Mouse (Mus musculus) central nervous system, embryonic 11.5 days (tissue): ENCODE data around the gene Klrc3. TPM values are rescaled to one million over a fixed set of nuclear protein-coding genes. Genes with fewer than 3 reads are reported as not detected.

Experiments
- polyA plus RNA-seq: library from polyadenylated mRNA; depleted of rRNA; stranded (reverse); fragments of >200 nt; gene quantifications from 2 replicates; pipeline ENCODE4 v1.2.3, GENCODE M21; 2012; rRNA removed

Klrc3 gene
- not detected in 2 replicates for polyA plus RNA-seq

GRCm38 (mm10) chr6:129643237-129643636 is at the start of gene Klrc3:
Klrc3 (minus strand) TSS chr6:129643337.

GRCm38 (mm10) chr6:129678873-129679272 is 35.7 kb upstream of the Klrc3 start, which contains the start of gene Klrc1:
Klrc1 (minus strand) TSS chr6:129678973.

GRCm38 (mm10) chr6:129660589-129660988 is 17.5 kb upstream of the Klrc3 start, which contains the start of gene Klrc2:
Klrc2 (minus strand) TSS chr6:129660689.

GRCm38 (mm10) chr6:129623735-129624134 is 19.4 kb downstream of the Klrc3 start, which contains the start of gene Klrk1:
Klrk1 (minus strand) TSS chr6:129623864.

GRCm38 (mm10) chr6:129591508-129591907 is 51.6 kb downstream of the Klrc3 start, which contains the start of gene Klrd1:
Klrd1 (plus strand) TSS chr6:129591782.

Other genes starting within 250 kb of the Klrc3 start
- 6.2 and 6.4 TPM in 2 replicates for gene Clec1b, start 246.0 kb downstream of the Klrc3 start, polyA plus RNA-seq
- gene Clec9a, start 234.5 kb downstream of the Klrc3 start, polyA plus RNA-seq, result 1.2 and 1.4 TPM in 2 replicates
- 0.41 and 0.72 TPM in 2 replicates for gene Clec1a, start 191.3 kb downstream of the Klrc3 start, polyA plus RNA-seq
- 0.07 and 0.36 TPM in 2 replicates for gene Olr1, start 136.2 kb downstream of the Klrc3 start, polyA plus RNA-seq
- 0.02 and 0.05 TPM in 2 replicates for gene Tmem52b, start 130.8 kb downstream of the Klrc3 start, polyA plus RNA-seq
- gene Gabarapl1, start 110.2 kb downstream of the Klrc3 start, polyA plus RNA-seq, result 59.9 and 65.2 TPM in 2 replicates
- 0.02 TPM in 1 of 2 replicates, not detected in the other for gene Klre1, start 65.4 kb downstream of the Klrc3 start, polyA plus RNA-seq
- 0.12 TPM in 1 of 2 replicates, not detected in the other for gene Klrd1, start 51.6 kb downstream of the Klrc3 start, polyA plus RNA-seq
- 0.01 TPM in 1 of 2 replicates, not detected in the other for gene Klrk1, start 19.5 kb downstream of the Klrc3 start, polyA plus RNA-seq
- not detected in 2 replicates for gene Klrc2, start 17.4 kb upstream of the Klrc3 start, polyA plus RNA-seq
- gene Klrc1, start 35.6 kb upstream of the Klrc3 start, polyA plus RNA-seq, result not detected in 2 replicates
- gene Klri1, start 73.8 kb upstream of the Klrc3 start, polyA plus RNA-seq, result not detected in 2 replicates
- gene Klri2, start 97.1 kb upstream of the Klrc3 start, polyA plus RNA-seq, result not detected in 2 replicates
- not detected in 2 replicates for gene Gm156, start 140.9 kb upstream of the Klrc3 start, polyA plus RNA-seq
- not detected in 2 replicates for gene Gm17631, start 219.3 kb upstream of the Klrc3 start, polyA plus RNA-seq
- gene Klra17, start 233.3 kb upstream of the Klrc3 start, polyA plus RNA-seq, result not detected in 2 replicates